In genomic region chr3:78825505-78825904, GRCm38 (mm10) we compare ENCODE assay signal across 12 mouse cellular contexts.
A peak's percentile ranks its signal among the peaks of the same experiment; 100 is the strongest.
DNase-seq lines count a peak whose midpoint lies in the region; ATAC-seq and TF ChIP-seq lines count a peak whose summit lies in the region.
"Had no signal": no experiment of that assay in that cellular context is flagged by ENCODE, and none has a peak within 500 bp of the region (broad histone marks: within the 10 kb centered on the region; RNA-seq: fewer than 3 reads in every experiment).

No protein-coding gene starts in this region.

- no peak overlapping the region for H3K9ac ChIP-seq in ES-E14 (ENCODE audit: insufficient read depth, low read depth, low read length, poor library complexity, severe bottlenecking)
- H3K9ac ChIP-seq: forebrain, embryonic 12.5 days; hindbrain, embryonic 15.5 days; limb, embryonic 15.5 days had no signal

- ATAC-seq in monocyte, adult 5-6 weeks (replicated peaks; ENCODE audit: insufficient number of reproducible peaks, low FRiP score, low TSS enrichment, poor library complexity, severe bottlenecking), result no peak

- no peaks in the 10 kb centered on the region for H3K36me3 ChIP-seq in ES-E14 (ENCODE audit: control insufficient read depth, insufficient read depth, low read length, poor library complexity, severe bottlenecking)
- H3K36me3 ChIP-seq: forebrain, embryonic 12.5 days; hindbrain, embryonic 15.5 days; limb, embryonic 15.5 days had no signal

- no peak overlapping the region for H3K4me3 ChIP-seq in ES-E14 (ENCODE audit: insufficient read depth in 1 of 2, low read depth in 1 of 2, low read length in 2 of 2, poor library complexity in 1 of 2, severe bottlenecking in 1 of 2)
- H3K4me3 ChIP-seq: forebrain, embryonic 12.5 days; heart, adult 2 months; hindbrain, embryonic 15.5 days; limb, embryonic 15.5 days had no signal

- no peaks in the 10 kb centered on the region for H3K4me1 ChIP-seq in ES-E14 (ENCODE audit: control insufficient read depth in 2 of 2, insufficient read depth in 2 of 2, low read length in 2 of 2, poor library complexity in 1 of 2)
- H3K4me1 ChIP-seq: forebrain, embryonic 12.5 days; hindbrain, embryonic 15.5 days; limb, embryonic 15.5 days had no signal

- in situ Hi-C loops in ES-E14 (cut with MboI; ENCODE audit: low sequenced_read_pairs in 2 of 2, unreplicated experiment in 2 of 2), result no loop called here

- DNase-seq in kidney, adult 9 months, result peak; percentile 10
- no peak for DNase-seq in kidney, adult 18-20 months
- DNase-seq in ES-E14 (ENCODE audit: low read depth, low spot score) (peak; percentile 25), WW6 (ENCODE audit: low read depth, low spot score) (peak; percentile 11)
- peak; percentile 55 for DNase-seq in forelimb bud, embryonic 11.5 days (ENCODE audit: low read depth, low spot score)
- no peak for DNase-seq in layer of hippocampus, adult 9-11 months
- DNase-seq: cerebellum, postnatal 10 days; heart, adult 2 months had no signal

- H3K9me3 ChIP-seq in ES-E14 (ENCODE audit: control insufficient read depth, insufficient read depth, low read depth, low read length), result no peaks in the 10 kb centered on the region
- H3K9me3 ChIP-seq: forebrain, embryonic 12.5 days; hindbrain, embryonic 15.5 days; limb, embryonic 15.5 days had no signal

- H3K27ac ChIP-seq in ES-E14 (ENCODE audit: insufficient read depth, low read depth, low read length, poor library complexity, severe bottlenecking), result no peak overlapping the region
- H3K27ac ChIP-seq: forebrain, embryonic 12.5 days; heart, adult 2 months; hindbrain, embryonic 15.5 days; limb, embryonic 15.5 days had no signal

TF ChIP-seq in ES-E14, 5 proteins besides CTCF, POLR2A, EP300 and RAD21:
- no peak for TF ChIP-seq CHD2 (IDR thresholded peaks at IDR 0.05; ENCODE audit: low read depth, low read length)
- TF ChIP-seq ZC3H11A (IDR thresholded peaks at IDR 0.05; ENCODE audit: borderline replicate concordance, low read depth, low read length), result no peak
- no peak for TF ChIP-seq ZNF384 (IDR thresholded peaks at IDR 0.05; ENCODE audit: low read depth, low read length)
- no peak for TF ChIP-seq MAFK (IDR thresholded peaks at IDR 0.05; ENCODE audit: insufficient read depth, low read depth, low read length)
- TF ChIP-seq HCFC1 (IDR thresholded peaks at IDR 0.05; ENCODE audit: borderline replicate concordance, insufficient read depth, low read length), result no peak
TF ChIP-seq in ES-E14: peak in this region for 0.

Comparison
In these comparisons a context has a peak if more than half of its experiments do, and no peak if none do; other contexts are left out.
1. DNase-seq: peak in kidney, adult 9 months (single experiment), ES-E14 (single experiment), WW6 (single experiment) and forelimb bud, embryonic 11.5 days (single experiment); none in kidney, adult 18-20 months (single experiment) and layer of hippocampus, adult 9-11 months (single experiment).